Mouse (Mus musculus) kidney, postnatal 25 days (tissue): ENCODE measurements around the gene Smyd2.

Experiments used
- DNase-seq, 2 experiments: peaks; one replicate each; pipeline ENCODE4 v3.0.0; 2021; ENCODE audit warnings: mixed read lengths in 2 of 2

The Smyd2 gene

DNA sequence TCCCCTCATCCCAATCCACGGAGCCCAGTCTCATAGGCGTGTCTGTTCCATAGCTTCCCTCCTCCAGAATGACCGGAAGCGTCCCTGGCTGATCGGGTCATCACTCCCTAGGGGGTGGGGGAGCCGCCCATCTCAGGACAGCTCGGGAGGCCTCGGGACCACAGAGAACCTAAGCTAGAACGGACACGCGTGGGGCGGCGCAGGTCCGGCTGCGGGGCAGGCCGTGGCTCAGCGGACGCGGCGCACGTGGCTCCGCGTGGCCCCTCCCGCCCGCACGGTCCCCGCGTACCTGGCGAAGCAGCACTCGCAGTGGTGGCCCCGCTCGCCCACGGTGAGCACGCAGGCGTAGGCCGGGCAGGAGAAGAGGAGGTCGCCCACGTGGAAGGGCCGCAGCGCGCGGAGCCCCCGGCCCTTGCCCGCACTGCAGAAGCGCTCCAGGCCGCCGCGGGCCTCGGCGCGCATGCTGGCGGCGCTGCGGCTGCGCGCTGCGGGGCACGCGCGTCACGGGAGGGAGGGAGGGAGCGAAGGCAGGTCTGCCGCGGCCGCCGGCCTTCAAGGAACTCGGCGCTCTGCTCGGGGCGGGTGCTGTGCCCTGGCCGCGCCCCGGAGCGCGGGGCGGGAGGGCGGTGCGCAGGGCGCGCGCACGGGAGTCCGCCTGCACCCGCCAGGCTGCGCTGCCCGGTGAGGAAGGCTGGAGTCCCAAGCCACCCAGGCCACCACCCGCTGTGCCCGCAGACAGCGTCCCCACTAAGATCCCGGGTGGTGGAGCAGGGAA lies at the start of gene Smyd2:
Gene Smyd2, minus strand, starts transcription at position 546 of the 775 bp plus-strand sequence.
- DNase-seq = peak; percentile 72 to 91

DNA sequence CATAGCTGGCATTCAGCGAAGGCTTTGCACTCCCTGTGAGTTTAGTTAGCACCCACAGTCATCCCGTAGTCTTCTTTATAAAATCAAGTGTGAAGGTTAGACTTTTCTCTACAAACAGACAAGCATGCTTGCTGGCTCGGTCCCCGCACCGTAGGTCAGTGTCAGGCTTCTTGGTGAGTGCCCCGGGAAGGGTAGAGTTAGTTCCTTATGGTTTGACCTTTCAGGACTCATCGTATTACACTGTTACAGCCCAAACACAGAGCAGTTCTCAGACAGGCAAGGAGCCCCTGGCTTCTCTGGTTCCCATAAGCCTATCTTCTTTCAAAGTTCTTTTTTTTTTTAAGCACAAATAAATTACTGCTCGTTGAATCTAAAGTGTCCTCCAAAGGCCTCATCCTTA lies 48.2 kb upstream of the Smyd2 start:
- no peak for DNase-seq

DNA sequence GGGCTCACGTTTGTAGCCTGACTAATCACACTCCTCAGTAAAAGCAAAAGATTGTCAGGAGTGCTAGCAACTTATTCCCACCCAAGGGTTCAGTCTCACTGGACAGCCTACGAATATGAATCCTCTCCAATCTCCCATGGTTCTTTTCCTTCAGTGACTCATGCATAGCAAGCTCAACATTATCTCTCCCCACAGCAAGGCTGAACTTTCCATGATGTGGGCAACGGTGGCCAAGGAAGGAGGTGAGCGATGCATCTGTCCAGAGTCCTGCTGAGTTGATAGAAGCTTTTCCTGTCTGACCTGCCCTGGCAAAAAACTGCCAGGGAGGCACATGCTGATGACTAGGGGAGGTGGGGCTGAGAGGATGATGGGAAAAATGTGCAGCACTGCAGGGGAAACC lies 45.9 kb upstream of the Smyd2 start:
- no peak for DNase-seq

DNA sequence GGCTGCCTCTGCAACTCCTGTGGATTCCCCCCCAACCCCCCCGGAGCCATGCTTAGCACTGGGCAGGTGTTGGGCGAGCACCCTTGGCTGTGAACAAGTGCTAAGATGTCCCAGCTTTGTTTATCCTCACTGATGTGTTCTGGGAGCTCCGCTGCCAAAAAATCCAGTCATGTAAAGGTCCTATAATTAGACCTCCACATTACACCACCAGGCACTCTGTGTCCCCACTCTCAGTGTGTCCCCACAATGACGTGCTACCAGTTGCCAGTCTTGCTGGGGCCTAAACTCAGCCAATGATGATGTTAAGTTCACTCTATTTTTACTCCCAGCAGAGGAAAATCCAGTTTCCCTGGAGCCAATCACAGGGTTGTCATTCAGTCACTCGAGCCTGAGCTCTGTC lies 38.3 kb upstream of the Smyd2 start:
- no peak for DNase-seq

DNA sequence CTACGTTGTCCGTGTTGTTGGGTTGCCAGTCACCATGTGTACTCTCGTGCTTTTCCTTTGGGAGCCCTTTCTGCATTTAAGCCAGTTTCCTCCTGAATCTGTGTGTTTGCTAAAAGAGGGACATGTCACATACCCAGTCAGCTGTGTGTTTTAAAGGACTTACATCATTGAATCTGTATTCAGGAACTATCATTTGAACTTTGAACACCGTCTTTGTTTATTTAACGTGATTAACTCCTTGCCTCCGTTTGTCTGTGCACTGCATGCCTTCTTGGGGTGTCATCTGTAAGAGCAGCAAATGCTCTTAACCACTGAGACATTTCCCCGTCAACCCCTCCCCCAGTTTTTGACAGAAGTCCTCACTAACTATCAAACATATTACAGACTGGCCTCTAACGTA lies 37.6 kb upstream of the Smyd2 start:
- no peak for DNase-seq

DNA sequence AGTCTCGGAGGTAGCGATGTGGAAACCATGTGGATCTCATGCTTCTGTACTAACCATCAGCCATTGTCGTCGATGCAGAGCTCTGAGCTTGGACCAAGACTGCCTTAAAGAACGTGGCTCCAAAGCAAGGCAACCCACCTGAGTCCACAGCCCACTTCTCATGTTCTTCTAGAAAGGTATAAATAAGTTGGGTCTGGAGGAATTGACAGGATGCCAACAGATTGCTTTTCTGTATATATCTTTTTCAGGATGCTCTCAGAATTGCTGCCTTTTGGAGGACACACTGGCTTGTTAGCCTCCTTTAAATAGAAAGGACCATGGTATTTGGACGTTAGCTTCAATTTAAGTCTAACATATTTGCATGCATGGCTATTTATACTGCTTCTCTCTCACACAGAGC lies 29.7 kb upstream of the Smyd2 start:
- DNase-seq = no peak

DNA sequence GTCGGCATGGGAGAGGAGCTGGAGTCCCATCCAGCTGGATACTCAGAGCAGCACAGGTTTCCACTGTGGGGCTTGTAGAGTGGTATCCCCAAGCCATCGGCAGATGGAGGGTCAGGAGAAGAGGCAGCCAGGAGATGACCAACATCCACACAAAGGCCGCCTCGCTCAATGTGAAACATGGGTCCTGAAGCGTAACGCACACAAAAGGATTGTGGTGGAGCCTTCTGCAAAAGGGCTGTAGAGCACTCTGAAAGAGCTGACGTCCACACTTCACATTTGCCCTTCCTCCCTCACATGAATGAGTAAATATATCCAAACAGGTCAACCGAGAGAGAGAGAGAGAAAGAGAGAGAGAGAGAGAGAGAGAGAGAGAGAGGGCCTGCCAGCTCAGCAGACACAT lies 25.2 kb upstream of the Smyd2 start:
- DNase-seq = no peak

DNA sequence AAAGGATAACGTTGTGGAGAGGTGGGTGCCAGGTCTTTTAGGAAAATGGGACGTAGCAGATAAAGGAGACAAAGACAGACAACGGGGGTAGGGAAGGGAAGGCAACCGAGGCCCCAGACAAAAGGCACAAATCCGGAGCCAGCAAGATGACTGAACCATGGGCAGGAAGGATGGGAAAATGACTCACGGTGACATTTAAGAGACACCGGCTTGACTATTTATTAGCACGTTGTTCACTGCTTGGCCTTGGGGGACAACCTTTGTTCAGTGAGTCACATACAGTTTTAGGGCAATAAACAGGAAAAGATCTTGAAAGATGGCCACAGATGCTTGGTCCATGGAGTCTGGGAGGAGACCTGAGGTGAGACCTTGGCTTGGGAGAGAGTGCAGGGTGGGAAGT lies 24.0 kb upstream of the Smyd2 start:
- no peak for DNase-seq

DNA sequence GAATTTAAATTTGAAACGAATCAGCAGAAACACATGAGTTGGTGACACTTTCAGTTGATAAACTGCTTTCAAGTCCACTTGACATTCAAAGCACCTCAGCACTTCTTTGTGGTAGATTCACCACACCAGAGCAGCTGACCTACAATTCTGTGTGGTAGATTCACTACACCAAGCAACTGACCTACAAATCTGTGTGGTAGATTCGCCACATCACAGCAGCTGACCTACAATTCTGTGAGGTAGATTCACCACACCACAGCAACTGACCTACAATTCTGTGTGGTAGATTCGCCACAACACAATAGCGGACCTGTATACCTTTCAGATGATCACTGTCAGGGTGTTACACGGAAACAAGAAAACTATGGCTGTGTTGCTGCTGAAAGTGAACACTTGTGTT lies 19.6 kb upstream of the Smyd2 start:
- DNase-seq = no peak

DNA sequence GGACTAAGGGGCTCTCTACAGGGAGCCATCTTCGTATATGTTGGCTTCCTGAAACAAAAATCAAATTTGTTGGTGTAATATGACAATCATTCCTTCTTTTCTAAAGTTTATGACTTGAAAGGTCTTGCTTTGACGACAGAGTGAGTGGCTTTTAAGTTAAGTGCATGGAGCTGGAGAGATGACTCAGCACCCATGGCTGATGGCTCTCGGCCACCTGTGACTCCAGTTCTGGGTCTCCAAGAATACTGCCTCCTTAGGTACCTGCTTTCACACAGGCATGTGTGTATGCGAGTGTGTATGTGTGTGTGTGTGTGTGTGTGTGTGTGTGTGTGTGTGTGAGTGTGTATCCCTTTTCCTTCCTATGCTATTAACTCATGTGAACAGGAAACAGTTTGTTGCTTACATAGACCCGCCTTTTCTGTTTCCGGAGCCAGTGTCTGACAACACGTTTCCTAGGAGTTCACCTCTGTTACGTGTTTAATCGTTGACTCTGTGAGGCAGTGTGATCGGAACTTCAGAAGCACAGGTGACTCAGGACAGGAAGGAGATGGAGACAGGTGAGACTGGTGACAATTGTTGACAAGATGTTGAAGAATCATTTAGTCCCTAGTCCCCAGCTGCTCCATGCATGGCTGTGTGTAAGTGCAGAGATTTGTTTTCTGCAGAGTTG lies 14.4 kb upstream of the Smyd2 start:
- no peak for DNase-seq

DNA sequence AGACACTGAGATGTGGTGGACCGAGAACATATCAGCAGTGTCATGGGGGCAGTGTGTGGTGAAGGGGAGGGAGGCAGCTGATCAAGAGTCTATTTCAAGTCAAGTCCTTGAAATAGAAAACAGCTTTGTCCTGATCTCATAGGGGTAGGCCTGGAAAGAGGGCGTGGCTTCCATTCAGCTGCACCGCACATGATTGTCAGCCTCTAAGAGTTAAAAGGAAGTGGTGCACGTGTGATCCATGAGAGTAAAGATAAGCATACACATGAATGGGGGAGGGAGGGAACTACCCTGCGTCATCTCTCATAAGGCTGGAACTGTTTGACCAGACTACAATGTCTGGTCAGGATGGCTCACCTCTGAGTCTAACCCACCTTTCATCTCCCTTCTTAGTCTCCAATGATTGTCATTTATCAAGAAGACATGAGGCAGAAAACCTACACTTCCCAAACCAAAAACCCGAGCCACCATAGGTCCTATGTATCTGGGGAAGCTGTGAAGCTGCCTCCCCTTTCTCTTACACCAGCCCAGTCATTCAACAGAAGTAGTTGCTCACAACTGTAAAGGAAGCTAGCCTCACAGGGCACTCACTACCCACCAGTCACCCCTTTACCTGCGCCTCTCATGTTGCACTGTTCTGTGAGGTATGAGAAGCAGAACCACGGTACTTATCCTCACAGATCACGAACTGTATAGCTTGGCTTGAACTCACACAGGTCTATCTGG lies 11.5 kb upstream of the Smyd2 start:
- DNase-seq = no peak

DNA sequence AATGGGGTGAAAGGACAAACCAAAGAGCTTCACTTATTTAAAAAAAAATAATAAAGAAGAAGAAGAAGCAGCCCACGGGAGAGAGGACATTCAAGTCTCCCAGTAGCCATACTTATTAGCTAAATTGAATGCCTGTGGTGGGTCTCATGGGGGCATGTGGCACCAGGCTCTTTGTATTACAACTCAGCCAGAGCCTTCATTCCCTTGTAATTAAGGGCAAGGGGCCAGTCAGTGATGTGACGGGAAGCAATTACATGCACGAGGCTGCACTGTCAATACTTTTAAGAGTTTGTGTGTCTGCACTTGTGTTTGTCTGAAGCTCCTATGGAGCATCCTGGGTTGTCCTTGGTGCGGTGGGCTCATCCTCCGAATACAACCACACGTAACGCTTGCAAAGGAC lies 10.8 kb upstream of the Smyd2 start:
- no peak for DNase-seq

DNA sequence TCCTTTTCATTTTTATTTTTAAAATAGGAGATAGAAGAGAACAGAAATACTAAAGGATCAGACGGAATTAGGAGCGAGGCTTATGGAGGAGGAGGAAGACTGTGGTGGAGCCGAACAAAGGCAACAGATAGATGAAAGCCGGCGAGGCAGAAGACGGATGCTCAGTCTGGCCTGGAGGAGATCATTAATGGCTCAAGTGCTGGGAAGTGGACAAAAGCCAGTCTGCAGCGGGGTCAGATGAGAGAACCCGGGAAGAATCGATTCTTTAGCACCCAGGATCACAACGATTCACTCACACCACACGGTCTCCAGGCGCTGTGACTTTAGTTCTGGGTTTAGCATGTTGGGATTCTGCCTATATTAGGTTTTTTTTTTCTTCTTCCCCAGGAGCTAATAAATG lies 10.0 kb upstream of the Smyd2 start:
- peak in 1 of 2 experiments; percentile 11 for DNase-seq

DNA sequence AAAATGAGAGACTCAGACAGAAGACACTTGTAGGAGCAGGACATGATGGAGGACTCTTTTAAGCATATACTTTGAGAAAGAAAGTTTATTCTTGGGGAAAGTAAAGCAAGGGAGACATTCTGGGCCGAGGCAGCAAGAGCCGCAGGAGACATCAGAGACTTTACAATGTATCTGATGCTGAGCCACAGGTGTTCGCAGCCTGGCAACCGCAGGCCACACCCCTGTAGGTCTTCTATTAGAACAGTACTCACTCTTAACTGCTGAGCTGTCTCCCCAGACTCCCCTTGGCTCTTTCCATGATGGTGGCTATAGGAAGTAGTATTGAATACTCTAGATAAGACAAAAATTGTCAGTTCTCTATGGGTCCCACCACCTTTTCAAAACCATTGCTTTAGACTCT lies 7.7 kb upstream of the Smyd2 start:
- no peak for DNase-seq

DNA sequence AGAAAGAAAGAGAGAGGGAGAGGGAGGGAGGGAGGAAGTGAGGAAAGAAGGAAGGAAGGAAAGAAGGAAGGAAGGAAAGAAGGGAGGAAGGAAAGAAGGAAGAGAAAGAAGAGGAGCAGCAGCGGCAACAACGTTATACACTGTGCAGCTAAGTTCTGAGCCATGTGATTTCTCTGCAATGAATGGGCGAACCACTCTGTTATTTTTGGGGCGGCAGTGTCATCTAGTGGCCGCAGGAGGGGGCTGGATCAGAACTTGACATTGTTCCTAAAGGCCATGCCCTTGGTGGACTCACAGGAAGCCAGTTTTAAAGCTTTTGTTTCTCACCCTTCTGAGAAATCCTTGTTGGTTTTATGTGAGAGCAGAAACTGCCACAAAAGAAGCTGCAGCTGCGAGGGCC lies 5.5 kb upstream of the Smyd2 start:
- peak; percentile 76 for DNase-seq

DNA sequence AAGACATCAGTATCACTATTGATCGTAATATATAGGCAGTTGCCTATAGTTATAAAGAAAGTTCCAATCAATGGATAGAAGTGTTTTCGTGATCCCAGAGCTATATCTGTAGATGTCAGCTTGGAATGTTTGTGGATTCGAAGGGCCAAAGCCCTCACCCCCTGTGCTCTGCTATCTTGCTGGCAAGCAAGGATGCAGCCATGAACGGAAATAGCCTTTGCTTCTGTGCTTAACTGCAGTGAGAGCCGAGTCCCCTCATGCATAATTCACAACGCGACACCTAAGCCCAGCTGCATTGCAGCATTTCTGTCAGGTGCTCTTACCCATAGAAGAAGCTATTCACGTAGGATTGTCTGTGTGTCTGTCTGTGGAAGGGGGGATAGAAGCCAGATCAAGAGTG lies 4.1 kb upstream of the Smyd2 start:
- no peak for DNase-seq

DNA sequence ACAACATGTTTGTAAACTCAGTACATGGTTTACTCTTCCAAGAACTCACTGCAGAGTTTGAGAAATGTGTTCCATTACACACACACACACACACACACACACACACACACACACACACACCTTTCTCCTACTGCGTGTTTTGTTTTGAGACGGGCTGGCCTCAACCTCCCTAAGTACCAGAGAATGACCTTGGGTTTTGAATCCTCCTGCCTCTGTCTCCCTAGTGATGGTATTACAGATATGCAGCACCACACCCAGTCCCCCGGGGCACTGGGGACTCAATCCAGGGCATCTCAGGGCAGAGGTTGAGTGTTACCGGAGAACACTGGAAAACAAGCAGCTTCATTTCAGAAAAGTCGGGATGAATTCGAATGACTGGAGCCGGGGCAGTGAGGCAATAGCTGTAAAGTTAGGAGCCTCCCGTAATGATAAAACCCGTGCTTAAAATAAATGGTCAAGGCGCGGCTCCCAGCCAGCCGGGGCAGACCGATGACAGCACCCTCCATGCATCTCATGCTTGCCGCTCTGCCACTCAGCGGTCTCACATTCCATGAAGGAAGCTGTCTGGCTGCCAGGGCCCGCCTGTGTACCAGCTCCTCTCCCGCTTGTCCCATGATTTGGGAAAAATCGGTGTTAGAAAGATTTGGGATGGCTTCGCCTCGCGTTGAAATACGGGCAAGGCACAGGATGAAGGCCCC lies 1.9 kb upstream of the Smyd2 start:
- no peak for DNase-seq

DNA sequence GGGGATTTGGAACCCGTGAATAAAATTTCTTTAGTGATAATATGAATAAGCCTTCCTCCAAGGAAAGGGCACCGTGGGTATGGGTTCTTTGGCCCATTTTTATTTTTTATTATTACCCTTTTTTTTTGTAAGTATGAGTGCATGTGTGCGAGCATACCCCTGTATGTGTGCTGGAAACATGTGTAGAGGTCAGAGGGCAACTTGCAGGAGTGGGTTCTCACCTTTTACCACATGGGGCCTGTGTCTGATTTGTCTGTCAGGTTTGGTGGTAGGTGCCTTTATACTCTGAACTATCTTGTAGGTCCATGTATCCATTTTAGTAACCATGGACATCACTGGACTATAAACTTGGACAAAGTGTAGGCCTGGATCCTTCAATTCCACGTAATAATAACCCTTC lies 994 bp upstream of the Smyd2 start:
- no peak for DNase-seq

DNA sequence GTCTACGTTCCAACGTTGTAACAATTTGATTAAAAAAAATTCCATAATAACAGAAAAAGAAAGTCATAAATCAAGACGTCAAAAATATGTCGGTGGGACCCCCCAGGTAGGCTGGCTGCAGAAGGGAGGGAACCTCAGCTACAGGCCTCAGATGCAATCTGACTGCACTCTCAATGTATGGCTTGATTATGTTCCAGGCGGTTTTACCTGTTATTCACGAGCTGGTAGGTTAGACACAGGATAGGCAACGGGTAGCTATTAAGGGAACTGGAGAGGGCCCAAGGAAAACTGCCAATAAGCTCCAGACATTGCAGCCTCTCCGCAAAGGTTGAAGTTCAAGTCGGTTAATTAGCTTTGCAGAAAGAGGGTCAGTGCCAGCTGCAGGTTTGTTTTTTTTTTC lies 558 bp upstream of the Smyd2 start:
- peak; percentile 62 to 72 for DNase-seq

DNA sequence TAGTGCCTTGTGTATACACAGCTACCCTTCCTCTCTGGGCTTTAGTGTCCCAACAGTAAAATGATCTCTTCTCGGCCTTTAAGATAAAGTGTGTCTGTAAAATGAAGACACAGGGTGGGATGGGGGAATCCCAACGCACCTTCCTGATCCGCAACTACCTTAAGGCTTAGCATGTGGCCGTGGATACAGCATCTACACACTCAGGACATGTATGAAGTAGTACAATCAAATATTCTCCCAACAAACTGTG lies 670 bp downstream of the Smyd2 start:
- DNase-seq = no peak

DNA sequence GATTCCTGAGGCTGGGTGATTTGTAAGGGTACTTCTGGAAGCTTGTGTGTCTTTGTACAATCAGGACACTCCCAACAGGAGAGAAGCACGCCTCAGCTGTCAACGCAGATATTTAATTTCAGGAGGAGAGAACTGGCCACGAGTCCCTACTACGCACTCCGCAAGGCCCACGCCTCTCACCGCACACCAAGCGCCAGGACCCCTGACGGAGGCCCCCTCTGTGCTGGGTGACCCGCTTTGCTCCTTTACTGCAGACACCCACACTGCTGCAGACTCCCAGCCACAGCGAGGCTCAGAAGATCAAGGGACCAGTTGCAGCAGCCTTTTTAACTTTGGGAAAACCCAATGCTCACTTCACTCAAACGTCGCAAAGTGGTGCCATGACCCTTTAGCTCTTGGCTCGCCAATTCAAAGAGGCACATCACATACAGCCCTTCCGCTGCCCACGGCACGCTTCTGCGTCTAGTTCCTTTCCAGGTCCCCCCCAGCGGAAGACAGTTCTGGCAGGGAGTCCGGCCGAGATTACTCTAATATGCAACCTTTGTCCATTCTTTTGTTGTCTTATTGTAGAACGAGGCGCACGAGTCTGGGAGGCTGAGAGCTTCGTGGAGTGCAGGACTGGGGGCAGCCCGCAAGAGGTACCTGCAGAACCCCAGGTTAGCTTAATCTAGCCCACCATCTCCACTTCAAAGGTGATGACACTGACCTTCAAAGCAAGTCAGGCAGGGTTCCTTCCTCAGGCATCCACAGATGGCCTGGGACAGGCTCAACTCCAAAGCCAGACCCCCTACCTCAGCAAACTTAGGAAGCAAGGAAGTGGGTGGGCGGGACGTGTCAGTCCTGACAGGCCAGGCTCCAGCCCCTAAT lies 1.2 kb downstream of the Smyd2 start:
- DNase-seq = peak in 1 of 2 experiments; percentile 16

DNA sequence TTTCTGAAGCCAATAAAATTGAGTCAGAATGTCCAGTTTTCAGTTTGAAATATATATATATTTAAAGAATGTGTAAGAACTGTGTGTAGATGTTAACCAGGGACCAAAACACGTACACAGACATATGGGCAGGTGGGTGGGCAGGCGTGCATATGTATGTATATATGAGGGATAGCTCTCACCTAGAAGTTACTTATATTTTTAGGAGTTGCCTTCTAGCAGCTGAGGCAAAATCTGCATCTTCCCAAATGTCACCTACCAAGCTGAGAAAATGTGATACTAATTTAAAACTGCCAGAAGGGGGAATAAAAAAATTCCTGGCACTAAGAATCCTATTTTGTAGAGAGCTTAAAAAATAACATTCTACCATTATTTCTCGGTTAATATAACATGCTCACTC lies 2.4 kb downstream of the Smyd2 start:
- no peak for DNase-seq

DNA sequence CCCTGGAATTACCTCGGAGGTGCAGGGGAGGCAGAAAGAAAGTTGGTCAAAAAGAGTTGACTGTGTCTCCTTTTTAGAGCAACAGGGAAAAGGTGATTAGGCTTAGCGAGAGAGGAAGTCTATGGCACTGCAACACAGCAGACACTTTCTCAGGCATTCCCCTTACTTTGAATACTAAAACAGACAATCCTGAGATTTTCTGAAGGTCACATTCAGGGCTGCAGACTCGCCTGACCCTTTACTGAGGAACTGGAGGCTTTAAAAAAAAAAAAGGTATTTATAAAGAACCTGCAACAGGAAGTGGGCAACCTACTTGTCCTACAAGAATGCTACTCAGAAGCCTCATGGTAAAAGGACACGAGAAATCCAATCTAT lies 5.0 kb downstream of the Smyd2 start:
- DNase-seq = no peak
